Mouse (Mus musculus) heart, postnatal 4 days (tissue): Measurements from ENCODE around the gene Socs3. TPM values are rescaled to one million over a fixed set of nuclear protein-coding genes. Genes with fewer than 3 reads are reported as not detected.

Experiments used
- DNase-seq: peaks from one replicate; pipeline ENCODE4 v3.0.0; 2021
- microRNA-seq, 2 experiments: library from miRNA; unstranded; fragments of <30 nt; microRNA quantifications; one replicate each; pipeline ENCODE4 v1.2.0; 2021 to 2022
- total RNA-seq, 2 experiments: library from RNA; stranded (reverse); gene quantifications; 2 replicates each; pipeline ENCODE4 v1.2.3; 2021

Socs3 gene
- total RNA-seq, 2 experiments from 2014 or later, result 5.5 TPM

DNA sequence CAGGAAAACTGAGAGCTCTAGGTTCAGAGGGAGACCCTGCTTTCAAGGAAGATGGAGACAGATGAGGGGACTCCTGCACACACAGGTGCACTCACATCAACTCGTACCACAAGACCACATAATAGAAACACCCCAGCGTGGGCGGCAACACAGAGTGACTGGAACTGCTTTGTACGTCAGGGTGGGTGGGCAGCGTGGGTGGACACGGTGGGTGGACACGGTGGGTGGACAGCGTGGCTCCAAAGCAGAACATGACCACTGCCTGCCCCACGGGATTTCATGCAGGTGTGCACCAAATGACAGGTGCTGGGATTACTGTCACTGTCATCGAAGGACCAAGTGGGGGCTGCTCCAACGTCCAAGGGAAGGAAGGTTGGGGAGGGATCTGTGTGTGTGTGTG is 51.3 kb downstream of the Socs3 start:
- no peak for DNase-seq

Small RNA genes lying within 50 kb of the gene (microRNA-seq; reads per million reads assigned to microRNA genes)
- gene Mir6933, result 0.35 to 0.82 reads per million in 2 experiments

Other genes with a start within 250 kb of the Socs3 start
- gene Tmc8, start 188.0 kb downstream of the Socs3 start, total RNA-seq, result 1 to 10 TPM; 3.1 to 3.3 TPM
- gene Tmc6, start 187.8 kb downstream of the Socs3 start, total RNA-seq, result 10 to 100 TPM; 26.4 to 28.6 TPM
- gene 6030468B19Rik, start 172.4 kb downstream of the Socs3 start, total RNA-seq, result not detected
- gene Gm20708, start 160.4 kb downstream of the Socs3 start, total RNA-seq, result 1 to 10 TPM; 2.7 to 3.5 TPM
- gene Syngr2, start 160.4 kb downstream of the Socs3 start, total RNA-seq, result 10 to 100 TPM; 81.2 to 85.1 TPM
- 10 to 100 TPM; 15.3 to 15.5 TPM for gene Afmid, start 144.1 kb downstream of the Socs3 start, total RNA-seq
- gene Tk1, start 144.0 kb downstream of the Socs3 start, total RNA-seq, result 10 to 100 TPM; 93.1 to 99.2 TPM
- 10 to 100 TPM; 63.1 to 69.1 TPM for gene Birc5, start 120.8 kb downstream of the Socs3 start, total RNA-seq
- under 1 TPM in 1 of 2 experiments, not detected in 1; 0.18 TPM for gene Tmem235, start 109.3 kb downstream of the Socs3 start, total RNA-seq
- 1 to 10 TPM; 3.3 to 4.0 TPM for gene Tha1, start 96.6 kb downstream of the Socs3 start, total RNA-seq
- 10 to 100 TPM; 25.0 to 26.2 TPM for gene Pgs1, start 16.2 kb upstream of the Socs3 start, total RNA-seq
- under 1 TPM; 0.05 TPM for gene Dnah17, start 160.6 kb upstream of the Socs3 start, total RNA-seq